Mouse (Mus musculus): Measurements from ENCODE around the gene Kras. TPM values are rescaled to one million over a fixed set of nuclear protein-coding genes. Genes with fewer than 3 reads are reported as not detected.

Gene Kras
- 23.1 TPM for polyA plus RNA-seq (2014; fragmentation: Illumina TruSeq; extraction: RNeasy Lipid Tissue Mini Kit (QIAGEN cat#74804); ENCODE audit: low read depth, low replicate concordance)

DNA sequence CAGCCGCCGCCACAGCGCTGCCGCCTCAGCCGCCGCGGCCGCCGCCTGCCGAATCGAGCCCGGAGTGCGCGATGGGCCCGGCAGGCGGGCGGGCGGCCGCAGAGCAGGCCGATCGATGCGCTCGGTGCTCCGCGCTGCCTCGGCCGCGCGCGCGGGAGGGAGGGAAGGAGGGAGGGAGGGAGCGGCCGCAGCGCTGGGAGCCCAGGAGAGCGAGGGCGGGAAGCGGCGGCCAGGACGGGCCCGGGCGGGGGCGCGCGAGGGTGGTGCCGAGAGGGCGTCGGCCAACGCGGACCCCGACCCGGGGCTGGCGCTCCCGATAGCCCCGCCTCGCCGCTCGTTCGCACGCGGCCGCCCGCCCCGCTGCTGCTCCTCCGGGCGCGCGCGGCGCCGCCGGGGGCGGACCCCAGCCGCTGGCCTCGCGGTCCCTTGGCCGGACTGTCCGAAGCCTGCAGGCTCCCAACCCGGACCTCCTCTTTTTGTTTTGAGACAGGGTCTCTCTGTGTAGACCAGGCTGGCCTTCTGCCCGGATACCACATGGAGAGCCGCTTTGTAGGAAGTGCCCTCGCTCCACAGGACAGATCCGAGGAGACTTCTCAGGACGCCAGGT, at the start of gene Kras:
Gene Kras, minus strand, starts transcription at position 55 of the 607 bp plus-strand sequence.

DNA sequence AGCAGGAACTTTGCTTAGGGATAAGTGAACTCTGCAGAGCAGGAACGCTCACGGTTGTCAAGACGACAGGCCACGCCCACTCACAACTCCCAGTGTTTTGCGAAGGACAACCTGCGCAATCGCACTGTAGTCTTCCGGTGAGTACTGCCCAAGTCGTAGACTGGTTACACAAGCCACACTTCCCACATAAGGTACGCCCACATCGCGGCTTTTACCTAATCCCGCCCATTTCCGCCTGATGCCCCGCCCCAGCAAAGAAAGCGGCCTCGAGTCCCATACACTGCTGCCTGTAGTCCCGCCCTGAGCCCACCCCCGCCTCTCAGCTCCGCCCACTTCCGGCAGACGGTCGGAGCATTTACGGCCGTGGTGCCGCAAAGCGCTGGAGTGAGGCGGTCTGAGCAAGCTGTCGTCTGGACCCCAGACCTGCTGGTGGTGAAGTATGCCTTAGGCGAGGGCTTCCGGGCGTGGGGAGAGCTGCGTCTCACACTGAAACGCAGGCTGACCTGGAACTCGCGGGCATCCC, 39.2 kb downstream of the Kras start, which contains the start of the genes Casc1 and Etfrf1:
Gene Casc1, minus strand, starts transcription at position 190 of the 523 bp plus-strand sequence.
Gene Etfrf1, plus strand, starts transcription at position 319 of the 523 bp plus-strand sequence.

Other genes with a start within 250 kb of the Kras start
- gene Bcat1, start 174.1 kb downstream of the Kras start, polyA plus RNA-seq (2014; fragmentation: Illumina TruSeq; extraction: RNeasy Lipid Tissue Mini Kit (QIAGEN cat#74804); ENCODE audit: low read depth, low replicate concordance), result 0.79 TPM
- 1.7 TPM for gene Lrmp, start 134.6 kb downstream of the Kras start, polyA plus RNA-seq (2014; fragmentation: Illumina TruSeq; extraction: RNeasy Lipid Tissue Mini Kit (QIAGEN cat#74804); ENCODE audit: low read depth, low replicate concordance)
- 1.3 TPM for gene Casc1, start 39.2 kb downstream of the Kras start, polyA plus RNA-seq (2014; fragmentation: Illumina TruSeq; extraction: RNeasy Lipid Tissue Mini Kit (QIAGEN cat#74804); ENCODE audit: low read depth, low replicate concordance)
- gene Etfrf1, start 39.1 kb downstream of the Kras start, polyA plus RNA-seq (2014; fragmentation: Illumina TruSeq; extraction: RNeasy Lipid Tissue Mini Kit (QIAGEN cat#74804); ENCODE audit: low read depth, low replicate concordance), result 82.0 TPM

Measured in heart, adult 10 weeks (tissue).